Mouse (Mus musculus): ENCODE data around the gene Fhit.

GRCm38 (mm10) chr14:10795498-10796075, 366.2 kb downstream of the Fhit start:
- TF ChIP-seq CTCF (IDR thresholded peaks at IDR 0.05; ENCODE audit: borderline replicate concordance, extremely low read depth, insufficient read depth, insufficient read length) (no peak), POLR2A (IDR thresholded peaks at IDR 0.05; ENCODE audit: borderline replicate concordance, extremely low read depth, insufficient read depth, insufficient read length, poor library complexity, severe bottlenecking) (no peak)
